8 mouse cellular contexts compared by ENCODE assay signal in the genomic region with DNA sequence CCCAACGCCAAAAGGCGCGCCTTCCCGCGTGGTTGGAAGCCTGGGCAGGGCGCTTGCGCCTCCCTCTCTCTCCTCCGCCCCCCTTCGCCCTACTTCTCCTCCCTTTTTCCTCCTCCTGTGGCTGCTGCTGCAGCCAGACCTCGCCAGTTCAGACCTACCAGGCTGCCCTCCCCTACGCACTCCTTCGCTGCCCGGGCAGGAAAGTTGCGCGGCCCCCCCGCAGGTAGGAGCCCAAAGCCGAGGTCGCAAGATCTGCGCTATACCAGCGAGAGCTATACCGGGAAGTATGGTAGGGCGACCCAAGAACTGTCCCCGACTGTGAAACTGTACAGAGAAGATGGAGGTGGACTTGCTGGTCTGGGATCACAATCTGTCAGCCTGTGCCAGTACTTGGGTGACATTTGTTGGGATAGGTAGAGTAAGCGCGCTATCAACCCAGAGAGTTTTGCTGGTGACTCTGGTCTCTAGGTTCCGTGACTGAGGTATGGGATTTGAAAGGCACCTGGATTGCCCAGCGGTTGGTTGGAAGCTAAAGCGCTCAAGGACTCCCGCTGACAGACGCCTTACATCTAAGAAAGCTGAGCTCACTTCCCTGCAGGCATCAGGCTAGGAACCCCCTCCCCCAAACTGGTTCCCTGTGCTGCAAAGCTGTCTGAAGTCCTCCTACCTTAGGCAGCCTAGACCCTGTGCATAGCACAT. TPM values are rescaled to one million over a fixed set of nuclear protein-coding genes. Genes with fewer than 3 reads are reported as not detected.
DNase-seq lines count a peak whose midpoint lies in the region; ATAC-seq and TF ChIP-seq lines count a peak whose summit lies in the region.

A gene (plus strand): TSS at position 103 of the 699 bp plus-strand sequence.

- no peaks in the 10 kb centered on the region for H3K9me3 ChIP-seq in forebrain, embryonic 15.5 days
- no peaks in the 10 kb centered on the region for H3K9me3 ChIP-seq in lung, embryonic 14.5 days (ENCODE audit: low read depth, low read length)

- no peaks in the 10 kb centered on the region for H3K27me3 ChIP-seq in forebrain, embryonic 15.5 days
- H3K27me3 ChIP-seq in lung, embryonic 14.5 days (ENCODE audit: insufficient read depth, low read length): no peaks in the 10 kb centered on the region

- peaks cover 10% of the 10 kb centered on the region for H3K4me1 ChIP-seq in forebrain, embryonic 15.5 days
- 0 out of 2 replicates have a peak, but pooled peaks cover 4% of the 10 kb centered on the region for H3K4me1 ChIP-seq in lung, embryonic 14.5 days (ENCODE audit: insufficient read depth)

- TF ChIP-seq CTCF in lung, embryonic 14.5 days (IDR thresholded peaks at IDR 0.05; ENCODE audit: low read depth): no peak

- ATAC-seq in forebrain, embryonic 15.5 days (replicated peaks): peak; percentile 84
- ATAC-seq in hematopoietic stem cell, adult 5-6 weeks (replicated peaks in 1 of 2; ENCODE audit: insufficient read depth in 1 of 2, low FRiP score in 2 of 2, low TSS enrichment in 1 of 2, low read depth in 1 of 2, poor library complexity in 2 of 2, severe bottlenecking in 2 of 2): peak; percentile 39 to 59; a peak in 3 of 4 replicates
- peak; percentile 90 for ATAC-seq in lung, embryonic 14.5 days (ENCODE audit: insufficient read depth)
- no peak; the same call in 1 of the 2 replicates for ATAC-seq in erythroid progenitor cell, adult 5-6 weeks (replicated peaks; ENCODE audit: low FRiP score, poor library complexity, severe bottlenecking)

- peak; percentile 42 for DNase-seq in gastrocnemius, adult 18-20 months (ENCODE audit: low spot score)
- DNase-seq in gastrocnemius, adult 8-10 months (ENCODE audit: low spot score in 2 of 2): no peak
- peak in 1 of 2 experiments; percentile 14 for DNase-seq in layer of hippocampus, adult 18-20 months (ENCODE audit: low spot score in 2 of 2)
- DNase-seq in lung, embryonic 14.5 days: peak; percentile 36
- peak; percentile 49 for DNase-seq in ovary, postnatal 36 days (ENCODE audit: low spot score)

- H3K36me3 ChIP-seq in forebrain, embryonic 15.5 days: no peaks in the 10 kb centered on the region
- no peaks in the 10 kb centered on the region for H3K36me3 ChIP-seq in lung, embryonic 14.5 days (ENCODE audit: insufficient read depth)

- H3K4me3 ChIP-seq in forebrain, embryonic 15.5 days: peak within 1 kb of the TSS; percentile 41
- peak within 1 kb of the TSS; percentile 45 for H3K4me3 ChIP-seq in lung, embryonic 14.5 days (ENCODE audit: low read depth, low read length)

- peak within 1 kb of the TSS; percentile 79 for H3K4me2 ChIP-seq in forebrain, embryonic 15.5 days (replicated peaks)
- peak within 1 kb of the TSS; percentile 75 for H3K4me2 ChIP-seq in lung, embryonic 14.5 days

- H3K27ac ChIP-seq in forebrain, embryonic 15.5 days (replicated peaks): no peak within 1 kb of the TSS
- H3K27ac ChIP-seq in lung, embryonic 14.5 days (ENCODE audit: low read depth): no peak within 1 kb of the TSS

- WGBS in forebrain, embryonic 15.5 days: under 1% methylated on average over 29 of the region's 30 CpGs
- WGBS in lung, embryonic 14.5 days: 2% methylated on average over 30 of the region's 30 CpGs

- H3K9ac ChIP-seq in forebrain, embryonic 15.5 days (replicated peaks): peak within 1 kb of the TSS; percentile 16; the same call in 1 of the 2 replicates
- H3K9ac ChIP-seq in lung, embryonic 14.5 days: peak within 1 kb of the TSS; percentile 41

RNA-seq across cellular contexts. Expression of the gene that starts here (rescaled TPM):
- 10 to 100 TPM in 1 of 2 experiments, 1 to 10 TPM in 1; 6.6 to 15.0 TPM for total RNA-seq in gastrocnemius, adult 18-20 months (2021)
- 10 to 100 TPM in 1 of 4 experiments, 1 to 10 TPM in 3; 5.9 to 10.7 (median 7.6) TPM for total RNA-seq in gastrocnemius, adult 8-10 months (2022)
- polyA plus RNA-seq in forebrain, embryonic 15.5 days (2015; fragmentation: Nextera tagmentation; extraction: Ambion mirVana): 2.3 and 2.5 TPM in 2 replicates
- 1.6 TPM in 1 of 2 replicates, not detected in the other for total RNA-seq in hematopoietic stem cell, adult 5-6 weeks (2017)
- total RNA-seq in layer of hippocampus, adult 18-20 months (2021): 10 to 100 TPM; 12.2 to 14.6 TPM
- polyA plus RNA-seq in lung, embryonic 14.5 days (2014; fragmentation: Nextera tagmentation; extraction: Ambion mirVana): 9.5 and 9.6 TPM in 2 replicates
- 2.9 TPM in 1 of 2 replicates, not detected in the other for total RNA-seq in erythroid progenitor cell, adult 5-6 weeks (2015; ENCODE audit: low replicate concordance)
- not detected in 2 replicates for total RNA-seq in erythroid progenitor cell, adult 5-6 weeks (2017; ENCODE audit: low replicate concordance)

Comparison
In these comparisons a context has a peak if more than half of its experiments do, and no peak if none do; other contexts are left out.
1. DNase-seq: peak in gastrocnemius, adult 18-20 months (single experiment), lung, embryonic 14.5 days (single experiment) and ovary, postnatal 36 days (single experiment); none in gastrocnemius, adult 8-10 months (0 of 2).